Comparison of ENCODE assay signal across 8 mouse cellular contexts in genomic region chr5:74066416-74067115, GRCm38 (mm10). TPM values are rescaled to one million over a fixed set of nuclear protein-coding genes. Genes with fewer than 3 reads are reported as not detected.
A peak's percentile ranks its signal among the peaks of the same experiment; 100 is the strongest.
DNase-seq lines count a peak whose midpoint lies in the region; ATAC-seq and TF ChIP-seq lines count a peak whose summit lies in the region.

No protein-coding gene starts in this region.

- no peak for ATAC-seq in embryonic facial prominence, embryonic 11.5 days (replicated peaks; ENCODE audit: insufficient number of reproducible peaks, low FRiP score, low TSS enrichment, low read depth)
- ATAC-seq in hindbrain, embryonic 11.5 days (ENCODE audit: low FRiP score), result no peak
- no peak for ATAC-seq in limb, embryonic 15.5 days (ENCODE audit: insufficient number of reproducible peaks, low FRiP score, low TSS enrichment, low read depth)
- no peak for ATAC-seq in midbrain, postnatal 0 days (ENCODE audit: low FRiP score)
- no peak for ATAC-seq in frontal cortex, adult (ENCODE audit: low TSS enrichment)

- no peaks in the 10 kb centered on the region for H3K9me3 ChIP-seq in embryonic facial prominence, embryonic 11.5 days (replicated peaks; ENCODE audit: control insufficient read depth, low read length)
- H3K9me3 ChIP-seq in hindbrain, embryonic 11.5 days (ENCODE audit: control insufficient read depth, low read length), result no peaks in the 10 kb centered on the region
- no peaks in the 10 kb centered on the region for H3K9me3 ChIP-seq in limb, embryonic 15.5 days
- H3K9me3 ChIP-seq in midbrain, postnatal 0 days (ENCODE audit: low read length), result no peaks in the 10 kb centered on the region

- WGBS in embryonic facial prominence, embryonic 11.5 days, result 28% methylated on average over 12 of the region's 12 CpGs
- WGBS in hindbrain, embryonic 11.5 days, result 42% methylated on average over 12 of the region's 12 CpGs
- whole genome bisulfite sequencing in limb, embryonic 15.5 days, result 20% methylated on average over 12 of the region's 12 CpGs
- 39% methylated on average over 12 of the region's 12 CpGs for WGBS in midbrain, postnatal 0 days

- peak overlapping the region; percentile 90; the same call in 1 of the 2 replicates for H3K4me3 ChIP-seq in embryonic facial prominence, embryonic 11.5 days (ENCODE audit: low read depth, low read length)
- H3K4me3 ChIP-seq in hindbrain, embryonic 11.5 days (ENCODE audit: low read depth, low read length), result peak overlapping the region; percentile 14; the same call in 1 of the 2 replicates
- peak overlapping the region; percentile 74 for H3K4me3 ChIP-seq in limb, embryonic 15.5 days
- peak overlapping the region; percentile 87 for H3K4me3 ChIP-seq in midbrain, postnatal 0 days (ENCODE audit: low read depth, low read length)

- H3K27me3 ChIP-seq in embryonic facial prominence, embryonic 11.5 days (ENCODE audit: control insufficient read depth, insufficient read depth, low read length), result no peaks in the 10 kb centered on the region
- H3K27me3 ChIP-seq in hindbrain, embryonic 11.5 days (ENCODE audit: control insufficient read depth, insufficient read depth, low read length), result no peaks in the 10 kb centered on the region
- no peaks in the 10 kb centered on the region for H3K27me3 ChIP-seq in limb, embryonic 15.5 days
- H3K27me3 ChIP-seq in midbrain, postnatal 0 days (ENCODE audit: insufficient read depth, low read length), result no peaks in the 10 kb centered on the region

- peak overlapping the region; percentile 53 for H3K4me2 ChIP-seq in embryonic facial prominence, embryonic 11.5 days (ENCODE audit: low read depth, low read length)
- H3K4me2 ChIP-seq in hindbrain, embryonic 11.5 days (replicated peaks; ENCODE audit: low read depth, low read length), result peak overlapping the region; percentile 84
- H3K4me2 ChIP-seq in limb, embryonic 15.5 days, result peak overlapping the region; percentile 70
- peak overlapping the region; percentile 95 for H3K4me2 ChIP-seq in midbrain, postnatal 0 days (ENCODE audit: low read depth, low read length, poor library complexity, severe bottlenecking)

- no peak for TF ChIP-seq CTCF in midbrain, postnatal 0 days (IDR thresholded peaks at IDR 0.05)

- 0 out of 2 replicates have a peak, but pooled peaks cover 2% of the 10 kb centered on the region for H3K4me1 ChIP-seq in embryonic facial prominence, embryonic 11.5 days (ENCODE audit: control insufficient read depth, insufficient read depth, low read length)
- H3K4me1 ChIP-seq in hindbrain, embryonic 11.5 days (replicated peaks; ENCODE audit: control insufficient read depth, insufficient read depth, low read length), result peaks cover 10% of the 10 kb centered on the region
- H3K4me1 ChIP-seq in limb, embryonic 15.5 days, result peaks cover 47% of the 10 kb centered on the region
- H3K4me1 ChIP-seq in midbrain, postnatal 0 days (ENCODE audit: insufficient read depth, low read length), result peaks cover 7% of the 10 kb centered on the region; the same call in 1 of the 2 replicates

- peak; percentile 32 for DNase-seq in ovary, postnatal 36 days (ENCODE audit: low spot score)
- DNase-seq in ovary, adult 18-20 months (ENCODE audit: low spot score), result no peak
- DNase-seq in embryonic facial prominence, embryonic 11.5 days (ENCODE audit: low spot score), result peak; percentile 66
- DNase-seq in hindbrain, embryonic 11.5 days (ENCODE audit: low spot score), result peak; percentile 23
- DNase-seq in midbrain, postnatal 0 days (ENCODE audit: low spot score), result peak; percentile 48
- no peak for DNase-seq in c-Kit-positive CD71-positive TER-119-positive erythroid progenitor cells, embryonic 14.5 days (ENCODE audit: low spot score)

- H3K9ac ChIP-seq in embryonic facial prominence, embryonic 11.5 days (replicated peaks; ENCODE audit: low read length), result peak overlapping the region; percentile 0; the same call in 1 of the 2 replicates
- H3K9ac ChIP-seq in hindbrain, embryonic 11.5 days (ENCODE audit: low read depth, low read length), result no peak overlapping the region
- peak overlapping the region; percentile 21; the same call in 1 of the 2 replicates for H3K9ac ChIP-seq in limb, embryonic 15.5 days
- peak overlapping the region; percentile 2; the same call in 1 of the 2 replicates for H3K9ac ChIP-seq in midbrain, postnatal 0 days (replicated peaks; ENCODE audit: low read length, poor library complexity, severe bottlenecking)

- no peaks in the 10 kb centered on the region for H3K36me3 ChIP-seq in embryonic facial prominence, embryonic 11.5 days (replicated peaks; ENCODE audit: control insufficient read depth, insufficient read depth, low read depth, low read length)
- H3K36me3 ChIP-seq in hindbrain, embryonic 11.5 days (ENCODE audit: control insufficient read depth, insufficient read depth, low read length), result no peaks in the 10 kb centered on the region
- no peaks in the 10 kb centered on the region for H3K36me3 ChIP-seq in limb, embryonic 15.5 days
- H3K36me3 ChIP-seq in midbrain, postnatal 0 days (ENCODE audit: insufficient read depth, low read length), result no peaks in the 10 kb centered on the region

- peak overlapping the region; percentile 57; the same call in 1 of the 2 replicates for H3K27ac ChIP-seq in embryonic facial prominence, embryonic 11.5 days (replicated peaks; ENCODE audit: low read depth, low read length)
- H3K27ac ChIP-seq in hindbrain, embryonic 11.5 days (ENCODE audit: low read depth, low read length), result peak overlapping the region; percentile 54
- peak overlapping the region; percentile 47 for H3K27ac ChIP-seq in limb, embryonic 15.5 days
- 0 out of 2 replicates have a peak overlapping the region, but pooled peaks have one; percentile 8 for H3K27ac ChIP-seq in midbrain, postnatal 0 days (ENCODE audit: low read depth, low read length)

RNA-seq across cellular contexts. Expression of gene Usp46, which starts 1.7 kb away (rescaled TPM):
- polyA plus RNA-seq in embryonic facial prominence, embryonic 11.5 days (2014; fragmentation: Nextera tagmentation; extraction: Ambion mirVana), result 53.1 and 60.0 TPM in 2 replicates
- polyA plus RNA-seq in hindbrain, embryonic 11.5 days (2014; fragmentation: Nextera tagmentation; extraction: Ambion mirVana), result 36.7 and 38.4 TPM in 2 replicates
- polyA plus RNA-seq in limb, embryonic 15.5 days (2015; fragmentation: Nextera tagmentation; extraction: Ambion mirVana), result 30.3 and 37.0 TPM in 2 replicates
- total RNA-seq in midbrain, postnatal 0 days (2014; rRNA removed), result 54.3 and 55.6 TPM in 2 replicates
- 34.9 and 36.2 TPM in 2 replicates for polyA plus RNA-seq in midbrain, postnatal 0 days (2015; fragmentation: Nextera tagmentation; extraction: Ambion mirVana)

Comparison
In these comparisons a context has a peak if more than half of its experiments do, and no peak if none do; other contexts are left out.
1. DNase-seq: peak in ovary, postnatal 36 days (single experiment), embryonic facial prominence, embryonic 11.5 days (single experiment), hindbrain, embryonic 11.5 days (single experiment) and midbrain, postnatal 0 days (single experiment); none in ovary, adult 18-20 months (single experiment) and c-Kit-positive CD71-positive TER-119-positive erythroid progenitor cells, embryonic 14.5 days (single experiment).
2. H3K4me3 ChIP-seq: peak in every context shown above with its lines; median percentile 90 in embryonic facial prominence, embryonic 11.5 days; 87 in midbrain, postnatal 0 days; 74 in limb, embryonic 15.5 days; 14 in hindbrain, embryonic 11.5 days.
3. Peak in every context shown above with its lines, with median percentiles within 50 percentile points of each other: H3K27ac ChIP-seq and H3K4me2 ChIP-seq.